Mouse (Mus musculus) thymus, adult 2 months (tissue): ENCODE results near the gene Cldn12. TPM values are rescaled to one million over a fixed set of nuclear protein-coding genes. Genes with fewer than 3 reads are reported as not detected.

ENCODE experiments used
- DNase-seq: peaks from one replicate; pipeline ENCODE4 v3.0.0; 2021
- H3K27ac ChIP-seq: fragments of 200-500 bp; 2 replicates; pipeline ENCODE4 v1.5.1; 2012; ENCODE audit warnings: low read length, control low read depth; ENCODE audit not compliant: control insufficient read depth, insufficient read depth
- H3K27me3 ChIP-seq: fragments of 200-500 bp; 2 replicates; pipeline ENCODE4 v1.6.1; 2012; ENCODE audit warnings: mild to moderate bottlenecking, low read length, moderate library complexity, mixed read lengths; ENCODE audit not compliant: control insufficient read depth, insufficient read depth
- H3K36me3 ChIP-seq: fragments of 200-500 bp; 2 replicates; pipeline ENCODE4 v1.6.1; 2012; ENCODE audit warnings: mild to moderate bottlenecking, low read length, moderate library complexity; ENCODE audit not compliant: control insufficient read depth, insufficient read depth
- H3K4me1 ChIP-seq: fragments of 200-500 bp; replicated peaks from 2 replicates; pipeline ENCODE4 v1.6.1; 2012; ENCODE audit warnings: low read length; ENCODE audit not compliant: control insufficient read depth, insufficient read depth
- H3K4me3 ChIP-seq: fragments of 200-500 bp; 2 replicates; pipeline ENCODE4 v1.5.1; 2012; ENCODE audit warnings: mild to moderate bottlenecking, low read length, control low read depth, moderate library complexity; ENCODE audit not compliant: control insufficient read depth, insufficient read depth
- CTCF ChIP-seq: fragments of 200-500 bp; IDR thresholded peaks from 2 replicates; pipeline ENCODE4 v1.5.1; 2012; ENCODE audit warnings: mild to moderate bottlenecking, control low read depth, low read length, moderate library complexity, borderline replicate concordance; ENCODE audit not compliant: control insufficient read depth, poor library complexity, insufficient read depth; ENCODE audit errors: extremely low read depth
- POLR2A ChIP-seq: fragments of 200-500 bp; IDR thresholded peaks from 2 replicates; pipeline ENCODE4 v1.6.1; 2012; ENCODE audit warnings: mild to moderate bottlenecking, low read length, control low read depth, moderate library complexity; ENCODE audit not compliant: control insufficient read depth, poor library complexity, insufficient read depth; ENCODE audit errors: extremely low read depth
- WGBS: fragments of 180-500 bp; shearing (Covaris S2); methylation state at CpG from one replicate; pipeline ENCODE4 v1.1.7; 2018; 5-methylcytosine and 5-hydroxymethylcytosine counted together
- polyA plus RNA-seq: library from polyadenylated mRNA; depleted of rRNA; stranded (reverse); fragments of >200 nt; gene quantifications from 2 replicates; pipeline ENCODE4 v1.2.3, GENCODE M21; 2012

Cldn12 gene
- polyA plus RNA-seq, 1 experiment: 5.2 TPM

GRCm38 (mm10) chr5:5510304-5510887 is 4.4 kb downstream of the Cldn12 start:
- Histone ChIP-seq H3K27ac (no peak overlapping the region), H3K4me3 (no peak overlapping the region), H3K4me1 (peaks cover 5% of the 10 kb centered on the region; the same call in 1 of the 2 replicates), H3K27me3 (no peaks in the 10 kb centered on the region), H3K36me3 (no peaks in the 10 kb centered on the region)
- 92% methylated on average over 10 of the region's 10 CpGs for WGBS
- no peak for DNase-seq
- no peak for TF ChIP-seq CTCF
- no peak for TF ChIP-seq POLR2A

GRCm38 (mm10) chr5:5508231-5508630 is 6.5 kb downstream of the Cldn12 start:
- Histone ChIP-seq H3K27me3 (no peaks in the 10 kb centered on the region), H3K27ac (no peak overlapping the region), H3K4me3 (no peak overlapping the region), H3K4me1 (no peaks in the 10 kb centered on the region), H3K36me3 (no peaks in the 10 kb centered on the region)
- WGBS: 91% methylated on average over 10 of the region's 10 CpGs
- TF ChIP-seq POLR2A: no peak
- DNase-seq: no peak

- TF ChIP-seq CTCF (no peak), POLR2A (no peak)
- peak; percentile 22 for DNase-seq
- Histone ChIP-seq H3K4me3 (no peak overlapping the region), H3K27ac (no peak overlapping the region), H3K4me1 (no peaks in the 10 kb centered on the region), H3K27me3 (no peaks in the 10 kb centered on the region), H3K36me3 (no peaks in the 10 kb centered on the region)
- WGBS: 75% methylated on average over 20 of the region's 20 CpGs
Observed at GRCm38 (mm10) chr5:5507701-5508225, 7.0 kb downstream of the Cldn12 start.

GRCm38 (mm10) chr5:5504456-5504855 is 10.3 kb downstream of the Cldn12 start:
- TF ChIP-seq CTCF (no peak), POLR2A (no peak)
- no peak overlapping the region for H3K27ac ChIP-seq
- no peaks in the 10 kb centered on the region for H3K27me3 ChIP-seq
- H3K4me1 ChIP-seq: no peaks in the 10 kb centered on the region
- 88% methylated on average over 13 of the region's 13 CpGs for WGBS
- no peaks in the 10 kb centered on the region for H3K36me3 ChIP-seq
- DNase-seq: no peak
- H3K4me3 ChIP-seq: no peak overlapping the region

GRCm38 (mm10) chr5:5503381-5503780 is 11.4 kb downstream of the Cldn12 start:
- Histone ChIP-seq H3K27ac (no peak overlapping the region), H3K36me3 (no peaks in the 10 kb centered on the region), H3K4me1 (no peaks in the 10 kb centered on the region), H3K27me3 (no peaks in the 10 kb centered on the region), H3K4me3 (no peak overlapping the region)
- no peak for TF ChIP-seq POLR2A
- TF ChIP-seq CTCF: no peak
- no peak for DNase-seq
- WGBS: 92% methylated on average over 4 of the region's 4 CpGs

GRCm38 (mm10) chr5:5501583-5501982 is 13.2 kb downstream of the Cldn12 start:
- no peak for DNase-seq
- TF ChIP-seq CTCF: no peak
- TF ChIP-seq POLR2A: no peak

GRCm38 (mm10) chr5:5496393-5496792 is 18.4 kb downstream of the Cldn12 start:
- no peak overlapping the region for H3K4me3 ChIP-seq
- TF ChIP-seq POLR2A: no peak
- no peaks in the 10 kb centered on the region for H3K27me3 ChIP-seq
- 58% methylated on average over 3 of the region's 3 CpGs for WGBS
- H3K36me3 ChIP-seq: no peaks in the 10 kb centered on the region
- H3K4me1 ChIP-seq: no peaks in the 10 kb centered on the region
- H3K27ac ChIP-seq: no peak overlapping the region
- no peak for DNase-seq

More at GRCm38 (mm10) chr5:5501583-5501982, 13.2 kb downstream of the Cldn12 start:
- H3K36me3 ChIP-seq: no peaks in the 10 kb centered on the region
- no peak overlapping the region for H3K4me3 ChIP-seq
- 69% methylated on average over 2 of the region's 2 CpGs for WGBS
- H3K27me3 ChIP-seq: no peaks in the 10 kb centered on the region
- no peak overlapping the region for H3K27ac ChIP-seq
- no peaks in the 10 kb centered on the region for H3K4me1 ChIP-seq
